Mouse (Mus musculus) CD8-positive naive resting alpha-beta T cell, adult 2 months (primary cell): ENCODE results near the gene Fars2.
"Not testable (repeated sequence)": the region's sequence is repeated elsewhere in the genome, so short reads cannot be mapped to it uniquely, and the experiment has no call there.

Experiments
- DNase-seq, 2 experiments: peaks; one replicate each; pipeline ENCODE4 v3.0.0; 2022; ENCODE audit warnings: low read depth in 2 of 2, low spot score in 2 of 2

The Fars2 gene

DNA sequence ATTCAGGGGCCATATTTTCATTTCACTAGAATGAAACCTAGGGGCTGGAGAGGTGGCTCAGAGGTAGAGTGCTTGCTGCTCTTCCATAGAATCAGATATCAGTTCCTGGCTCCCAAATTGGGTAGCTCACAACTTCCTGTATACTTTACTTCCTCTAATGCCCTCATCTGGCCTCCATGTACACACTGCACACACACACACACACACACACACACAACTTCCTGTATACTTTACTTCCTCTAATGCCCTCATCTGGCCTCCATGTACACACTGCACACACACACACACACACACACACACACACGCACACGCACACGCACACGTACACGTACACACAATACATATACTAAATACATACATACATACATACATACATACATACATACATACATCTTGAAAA, 248.5 kb downstream of the Fars2 start:
- not testable (repeated sequence) for DNase-seq

DNA sequence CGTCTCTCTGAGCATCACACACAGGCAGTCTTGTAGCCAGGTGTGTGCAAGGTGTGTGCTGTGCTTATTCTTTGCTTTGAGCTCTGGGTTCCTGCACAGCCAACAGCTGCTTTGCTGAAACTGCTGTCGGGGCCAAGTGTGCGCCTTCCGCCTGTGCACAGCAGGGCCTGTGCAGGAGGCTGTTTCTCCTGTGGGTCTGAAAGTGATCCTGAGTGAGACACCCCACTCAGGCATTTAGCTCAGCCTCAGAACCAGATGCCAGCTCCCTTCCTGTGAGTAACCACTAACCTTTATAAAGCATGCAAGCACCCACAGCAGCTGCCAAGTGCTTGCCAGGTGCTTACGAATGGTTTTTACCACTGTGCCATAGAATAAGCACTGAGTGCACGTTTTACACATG, 249.1 kb downstream of the Fars2 start:
- peak in 1 of 2 experiments; percentile 1 for DNase-seq

DNA sequence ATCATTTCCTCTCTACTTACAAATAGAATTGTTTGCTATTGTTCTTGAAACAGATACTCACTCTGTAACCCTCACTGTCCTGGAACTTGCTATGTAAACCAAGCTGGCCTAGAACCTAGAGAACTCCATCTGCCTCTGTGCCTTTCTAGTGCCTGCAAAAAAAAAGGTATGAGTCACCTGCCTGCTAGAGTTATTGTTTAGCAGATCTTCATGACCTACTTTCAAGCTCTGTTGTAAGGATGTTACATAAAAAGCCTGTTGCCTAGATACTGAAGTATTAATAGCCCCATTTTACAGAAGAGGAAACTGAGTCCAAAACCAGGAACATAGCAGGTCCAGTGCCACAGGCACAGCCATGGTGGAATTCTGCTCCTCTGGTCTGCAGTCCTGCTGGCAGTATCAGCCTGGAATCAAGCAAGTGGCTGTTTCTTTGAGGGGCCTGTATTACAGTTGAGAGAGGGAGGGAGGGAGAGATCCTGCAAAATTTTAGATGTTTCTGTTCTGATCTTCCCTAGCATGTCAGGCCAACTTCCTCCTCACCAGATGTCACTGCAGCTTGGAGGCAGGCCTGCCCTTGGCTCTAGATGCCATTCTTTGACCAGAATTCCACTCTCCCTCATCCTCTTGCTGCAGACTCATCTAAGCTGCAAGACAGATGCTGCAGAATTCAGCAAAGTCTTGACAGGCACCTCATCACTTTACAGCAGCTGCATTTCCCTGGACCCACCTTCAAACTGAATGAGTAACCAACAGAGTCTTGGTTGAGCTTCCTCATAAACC, 250.7 kb downstream of the Fars2 start:
- DNase-seq: no peak

DNA sequence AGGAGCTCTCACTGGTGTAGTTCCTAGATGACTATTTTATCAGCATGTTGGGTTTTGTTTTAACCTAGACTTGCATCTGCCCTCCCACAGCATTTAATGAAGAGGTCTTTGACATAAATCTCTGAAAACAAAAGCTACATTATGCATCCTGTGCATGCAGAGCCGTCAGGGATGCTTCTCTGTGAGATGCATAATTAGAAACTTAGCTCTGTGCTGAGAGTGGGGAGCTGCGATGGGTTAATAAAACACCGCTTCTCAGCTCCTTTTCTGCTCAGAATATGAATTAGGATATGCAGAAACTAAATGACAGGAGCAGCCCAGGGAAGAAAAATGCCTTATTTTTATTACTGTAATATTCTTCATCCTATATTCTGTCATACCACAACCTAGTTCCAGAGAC, 251.6 kb downstream of the Fars2 start:
- no peak for DNase-seq

DNA sequence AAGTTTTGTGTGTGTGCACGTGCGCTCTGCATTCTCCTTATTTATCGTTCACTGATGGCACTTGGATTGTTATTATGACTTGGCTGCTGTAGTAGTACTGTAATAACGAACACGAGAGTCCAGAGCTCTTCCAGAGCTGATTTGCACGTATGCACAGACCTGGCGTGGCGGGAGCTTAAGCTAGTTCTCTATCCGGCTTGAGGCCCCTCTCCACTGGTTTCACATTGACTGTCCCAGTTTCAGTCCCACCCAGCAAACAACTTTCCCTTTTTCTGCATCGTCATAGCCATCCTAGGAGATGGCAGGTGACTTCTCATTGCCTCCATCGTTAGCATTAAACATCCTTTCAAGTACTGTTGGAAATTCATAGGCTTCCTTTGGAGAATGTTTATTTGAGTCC, 252.2 kb downstream of the Fars2 start:
- DNase-seq: no peak

DNA sequence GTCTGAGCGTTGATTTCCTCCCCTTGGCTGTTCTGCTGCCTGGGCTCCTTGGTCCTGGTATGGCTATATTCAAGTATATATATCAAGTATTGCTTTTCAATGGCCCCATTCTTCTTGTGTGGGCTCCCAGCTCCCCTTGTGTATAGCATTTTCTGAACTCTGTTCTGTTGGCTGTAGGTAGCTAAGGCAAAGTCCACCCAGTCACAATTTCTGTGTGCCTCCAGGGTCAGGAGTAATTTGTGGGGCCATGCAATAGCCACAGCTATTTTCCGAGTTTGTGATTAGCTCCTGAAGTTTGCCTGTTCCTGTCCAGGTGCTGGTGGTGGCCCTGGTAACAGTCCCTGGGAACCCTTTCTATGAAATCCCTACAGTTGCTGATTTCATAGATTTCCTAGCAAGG, 266.0 kb downstream of the Fars2 start:
- no peak for DNase-seq

DNA sequence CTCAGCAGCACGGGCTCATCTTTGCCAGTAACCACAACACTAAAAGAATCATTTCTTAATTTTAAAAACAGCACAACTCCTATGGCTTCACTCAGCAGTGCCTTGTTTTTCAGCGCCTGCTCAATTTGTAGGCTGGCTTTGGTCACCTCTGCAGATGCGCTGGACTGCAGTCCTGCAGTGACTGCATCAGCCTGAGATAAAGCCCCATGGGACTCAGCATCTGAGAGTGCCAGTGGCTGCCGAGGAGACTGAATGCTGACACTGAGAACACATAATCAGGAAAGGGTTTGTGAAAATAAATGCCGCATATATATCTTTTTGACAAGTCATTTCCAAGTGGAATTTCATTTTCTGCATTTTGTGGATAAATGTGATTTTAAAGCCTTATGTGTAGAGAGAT, 268.9 kb downstream of the Fars2 start:
- no peak for DNase-seq

DNA sequence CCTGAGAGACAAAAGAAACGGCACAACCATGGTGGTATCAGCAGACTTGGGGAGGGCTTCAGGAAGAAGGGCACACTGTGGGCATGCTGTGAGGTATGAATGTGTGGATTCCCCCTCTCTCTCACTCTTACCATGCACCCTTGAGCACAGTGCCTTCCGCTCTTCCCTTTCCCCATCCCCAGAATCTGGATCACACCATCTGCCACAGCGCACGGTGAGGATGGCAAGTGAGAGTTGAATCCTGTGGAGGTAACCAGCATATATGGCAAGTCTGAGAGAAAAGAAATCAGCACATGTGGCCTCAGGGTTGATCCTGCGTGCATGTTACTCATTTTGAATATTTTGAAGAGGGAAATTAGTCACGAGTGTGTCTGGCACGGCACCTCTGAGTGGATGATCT, 274.7 kb downstream of the Fars2 start:
- no peak for DNase-seq

DNA sequence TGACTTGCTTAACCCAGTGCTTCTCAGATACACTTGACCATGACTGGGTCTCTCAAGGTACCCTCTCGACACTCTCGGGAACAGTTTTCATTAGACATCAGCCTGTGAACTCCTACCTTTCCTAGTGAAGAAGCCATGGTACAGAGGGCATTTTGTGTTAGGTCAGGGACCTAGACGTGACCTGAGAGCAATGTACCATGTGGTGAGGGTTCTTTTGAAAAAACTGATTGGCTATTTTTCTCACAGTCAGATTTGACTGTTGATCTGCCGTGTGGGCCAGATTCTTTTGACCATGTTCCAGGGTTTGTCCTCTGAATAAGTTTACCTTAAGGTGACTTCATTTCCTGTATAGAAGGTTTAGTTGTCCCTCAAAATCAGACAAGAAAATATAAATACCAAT, 275.5 kb downstream of the Fars2 start:
- DNase-seq: no peak

DNA sequence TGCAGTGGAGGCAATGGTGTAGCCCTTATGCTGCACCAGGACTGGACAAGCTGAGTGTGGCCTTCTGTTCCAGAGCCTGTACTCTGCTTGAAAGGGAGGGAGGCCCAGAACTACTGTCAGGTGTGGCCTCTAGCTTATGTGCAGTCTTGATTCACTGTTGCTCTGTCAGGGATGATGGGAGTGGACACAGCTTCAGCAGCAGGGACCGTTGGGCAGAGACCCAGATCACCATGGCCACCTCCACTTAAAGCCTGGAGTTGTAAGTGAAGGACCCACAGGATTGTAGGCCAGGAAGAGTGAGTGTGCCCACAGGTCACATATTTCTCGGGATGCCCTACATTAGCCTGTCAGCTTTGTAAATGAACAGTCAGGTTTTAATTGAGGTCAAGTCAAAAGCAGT, 283.8 kb downstream of the Fars2 start:
- no peak for DNase-seq

DNA sequence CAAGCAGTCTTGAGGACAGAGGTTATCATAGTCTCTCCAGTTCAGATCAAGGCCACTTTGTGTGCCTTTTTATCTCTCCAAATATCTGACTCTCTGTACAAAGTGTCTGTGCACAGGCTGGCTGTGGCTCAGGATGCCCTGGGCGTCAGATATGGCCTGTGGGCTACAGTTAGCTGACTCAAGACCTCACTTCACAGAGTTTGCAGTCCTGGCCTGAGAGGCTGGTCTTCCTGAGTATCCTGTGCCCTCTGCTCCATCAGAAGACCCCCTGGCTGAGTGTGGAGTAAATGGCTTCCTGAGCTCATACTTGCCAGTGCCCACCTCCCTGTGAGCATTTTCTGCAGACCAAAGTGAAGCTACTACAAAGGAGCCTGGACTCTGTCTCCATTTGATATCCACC, 296.1 kb downstream of the Fars2 start:
- DNase-seq: no peak

DNA sequence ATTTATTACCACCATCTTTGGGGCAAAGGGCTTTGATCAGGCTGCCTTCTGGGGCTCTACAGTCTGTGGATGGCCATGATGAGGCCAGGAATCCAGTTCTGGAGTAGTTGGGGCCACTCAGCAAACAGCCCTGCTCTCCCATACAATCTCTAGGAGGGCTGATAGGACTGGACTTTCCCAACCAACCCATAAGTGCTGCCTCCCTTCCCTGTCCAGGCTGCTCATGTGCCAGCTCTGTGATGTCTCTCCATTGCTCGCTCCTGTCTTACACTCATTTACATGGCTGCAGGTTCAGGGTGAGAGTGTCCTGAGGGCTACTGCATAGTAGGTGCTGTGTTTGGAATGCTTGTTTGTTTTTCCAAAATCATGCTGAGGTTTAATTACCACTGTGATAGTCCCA, 298.0 kb downstream of the Fars2 start:
- DNase-seq: no peak

DNA sequence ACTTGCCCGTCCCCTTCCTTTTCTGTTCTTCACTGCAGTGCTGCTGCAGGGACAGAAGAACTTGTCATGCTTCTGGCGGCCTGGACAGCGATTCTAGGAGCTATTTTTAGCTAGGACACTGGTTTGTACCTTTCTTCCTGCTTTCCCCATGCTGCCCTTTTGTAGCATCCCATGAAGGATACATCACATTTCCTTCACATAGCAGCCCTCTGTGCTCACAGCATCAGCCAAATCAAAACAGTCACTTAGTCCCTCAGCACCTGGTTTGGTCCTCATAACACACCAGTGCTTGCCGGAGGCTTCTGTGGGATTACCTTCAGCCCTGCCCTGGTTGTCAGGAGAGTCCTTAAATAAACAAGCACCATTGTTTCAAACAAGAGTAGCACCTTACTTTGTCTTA, 299.3 kb downstream of the Fars2 start:
- no peak for DNase-seq

DNA sequence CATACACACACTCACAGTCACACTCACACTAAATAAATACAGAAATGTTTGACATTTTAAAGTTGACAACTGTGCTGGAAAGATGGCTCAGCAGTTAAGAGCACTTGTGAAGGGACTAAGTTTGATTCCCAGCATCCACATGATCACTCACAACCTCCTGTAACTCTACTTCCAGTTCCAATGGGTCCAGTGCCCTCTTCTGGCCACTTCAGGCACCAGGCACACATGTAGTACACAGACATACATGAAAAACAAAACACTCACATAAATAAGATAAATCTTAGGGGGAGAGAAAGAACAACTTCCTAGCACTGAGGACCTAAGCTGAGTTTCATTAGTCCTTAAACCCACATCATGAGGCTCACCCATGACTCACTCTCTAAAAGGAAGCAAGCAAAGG, 302.1 kb downstream of the Fars2 start:
- DNase-seq: no peak

DNA sequence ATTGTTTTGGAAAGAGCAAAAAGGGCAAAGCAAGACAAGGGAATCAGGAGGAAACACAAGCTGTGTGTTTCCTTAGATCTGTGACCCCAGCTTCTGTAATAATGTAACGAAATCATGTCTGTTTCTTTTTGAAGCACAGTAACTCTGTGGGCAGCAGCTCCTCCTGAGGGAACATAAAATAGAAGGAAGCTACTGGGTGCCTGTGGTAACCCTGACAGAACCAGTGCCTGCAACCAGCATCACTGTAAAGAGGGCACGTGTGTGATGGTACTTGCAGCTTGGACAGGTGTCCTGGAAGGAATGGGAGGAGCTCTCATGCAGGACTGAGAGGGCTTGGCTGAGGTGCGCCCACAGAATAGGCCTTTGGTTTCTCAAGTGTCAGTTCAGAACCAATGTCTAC, 305.2 kb downstream of the Fars2 start:
- DNase-seq: no peak

DNA sequence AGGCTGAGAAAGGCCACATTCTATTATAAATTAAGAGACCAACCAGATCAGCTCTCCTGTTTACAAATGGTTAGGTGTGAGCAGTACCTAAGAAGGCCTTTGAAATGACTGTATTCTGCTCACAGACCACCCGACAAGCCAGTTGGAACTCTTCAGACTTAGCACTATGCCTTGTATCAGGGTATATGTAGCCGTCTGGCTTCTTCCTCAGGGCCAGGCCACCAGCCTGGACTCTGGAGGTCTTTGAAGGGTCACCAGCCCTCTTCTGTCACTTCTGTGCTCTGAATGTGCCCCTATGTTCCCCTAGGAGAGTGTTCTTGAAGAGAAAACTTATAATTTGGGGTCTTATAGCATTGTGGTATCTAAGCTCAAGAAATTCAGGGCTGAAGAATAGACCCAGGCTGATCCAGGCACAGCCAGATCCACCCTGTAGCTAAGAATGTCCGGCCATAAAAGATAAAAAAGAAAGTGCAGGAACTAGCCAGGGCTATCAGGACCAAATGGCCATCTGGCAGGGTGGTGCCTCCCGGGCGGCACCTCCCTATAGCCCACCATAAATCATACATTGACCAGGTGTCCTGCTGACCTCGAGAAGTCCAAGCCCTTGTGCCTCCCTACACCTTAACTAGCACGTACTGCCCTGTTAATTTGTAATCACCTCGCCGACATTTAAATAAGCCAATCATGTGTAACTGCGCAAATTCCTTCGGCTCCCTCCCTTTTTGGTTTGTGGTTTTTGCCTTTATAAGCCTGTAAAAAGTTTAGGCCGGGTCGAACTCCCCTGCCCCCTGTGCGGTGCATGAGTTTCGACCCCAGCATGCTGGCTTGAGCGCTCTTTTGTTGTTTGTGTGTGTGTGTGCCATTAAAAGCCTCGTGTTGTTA, 308.9 kb downstream of the Fars2 start:
- DNase-seq: not testable (repeated sequence)

DNA sequence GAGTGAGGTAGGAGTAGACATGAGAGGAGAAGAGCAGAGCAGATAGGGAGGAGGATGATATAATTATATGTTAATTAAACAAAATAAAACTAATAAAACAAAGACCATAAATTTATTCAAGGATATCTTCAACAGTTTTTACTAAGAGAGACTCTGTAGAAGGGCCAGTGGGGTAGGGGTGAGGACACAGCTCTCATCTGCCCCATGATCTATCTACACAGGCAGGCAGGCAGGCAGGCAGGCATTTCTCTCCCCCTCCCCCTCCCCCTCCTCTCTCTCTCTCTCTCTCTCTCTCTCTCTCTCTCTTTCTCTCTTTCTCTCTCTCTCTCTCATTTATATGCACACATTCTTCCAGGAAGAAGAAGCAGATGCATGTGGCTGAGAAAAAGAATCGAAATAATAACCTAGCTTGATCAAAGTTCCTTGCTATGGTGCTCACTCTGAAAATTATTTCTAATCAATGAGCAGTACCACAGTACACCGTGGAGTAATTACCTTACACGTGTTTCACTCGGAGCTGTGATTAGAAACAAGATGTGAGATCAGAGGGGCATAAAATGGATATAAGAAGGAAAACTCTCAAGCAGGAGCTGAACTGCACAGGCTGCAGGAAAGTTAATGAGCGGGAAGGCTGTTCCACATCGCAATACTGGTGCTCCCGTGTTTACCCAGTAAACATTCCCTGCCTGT, 312.4 kb downstream of the Fars2 start:
- DNase-seq: no peak

DNA sequence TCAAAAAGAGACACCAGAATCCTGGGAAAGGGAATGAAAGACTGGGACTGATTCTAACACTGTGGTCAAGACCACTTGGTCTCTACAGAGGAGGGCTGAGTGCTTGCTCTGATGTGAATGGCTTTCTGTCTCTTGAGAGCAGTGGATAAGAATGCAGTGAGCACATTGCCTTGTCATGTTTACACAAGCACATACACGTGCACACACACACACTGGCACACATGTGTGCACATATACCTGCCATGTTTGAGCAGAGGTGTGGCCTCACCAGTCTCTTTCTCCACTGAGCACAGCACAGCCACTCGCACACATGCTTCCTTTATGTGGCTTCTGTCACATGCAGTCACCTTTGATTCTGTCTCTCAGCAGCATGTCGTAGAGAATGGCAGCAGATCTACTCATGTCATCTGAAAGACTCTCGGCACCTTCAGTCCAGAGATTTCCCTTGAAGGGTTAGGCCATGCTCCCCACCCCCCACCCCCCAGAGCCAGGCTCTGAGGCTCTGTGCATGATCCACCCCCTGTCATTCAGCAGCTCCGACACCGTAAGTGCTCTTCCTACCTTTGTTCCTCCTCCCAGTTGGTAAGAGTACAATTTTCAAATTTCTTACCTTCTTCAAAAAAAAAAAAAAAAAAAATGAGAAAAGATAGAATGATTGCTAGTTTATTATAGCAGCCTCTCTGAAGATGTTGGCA, 313.4 kb downstream of the Fars2 start:
- DNase-seq: no peak

DNA sequence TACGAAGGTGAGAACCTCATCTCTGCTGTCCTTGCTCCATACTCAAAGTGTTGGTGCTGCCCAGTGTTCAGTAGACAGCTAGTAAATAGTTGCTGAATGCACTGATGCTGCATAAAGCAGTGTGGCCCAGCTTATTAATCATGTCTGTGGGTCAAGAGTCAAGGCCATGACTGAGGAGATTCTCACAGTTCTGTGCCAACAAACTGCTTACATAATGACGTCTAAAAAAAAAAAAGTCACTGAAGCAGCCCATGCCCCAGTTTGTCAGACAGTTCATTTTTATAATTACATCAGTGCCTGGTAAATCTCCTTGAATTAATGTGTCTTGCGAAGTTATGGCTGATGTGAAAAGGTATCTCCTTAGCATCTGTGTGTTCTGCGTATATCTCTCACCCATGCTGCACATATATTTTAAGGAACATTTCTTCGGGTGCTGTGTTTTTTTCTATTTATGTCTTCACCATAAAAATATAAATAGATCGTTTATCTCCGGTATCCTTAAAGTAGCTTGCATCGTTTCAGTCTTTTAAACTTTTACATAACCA, 314.8 kb downstream of the Fars2 start:
- DNase-seq: no peak

DNA sequence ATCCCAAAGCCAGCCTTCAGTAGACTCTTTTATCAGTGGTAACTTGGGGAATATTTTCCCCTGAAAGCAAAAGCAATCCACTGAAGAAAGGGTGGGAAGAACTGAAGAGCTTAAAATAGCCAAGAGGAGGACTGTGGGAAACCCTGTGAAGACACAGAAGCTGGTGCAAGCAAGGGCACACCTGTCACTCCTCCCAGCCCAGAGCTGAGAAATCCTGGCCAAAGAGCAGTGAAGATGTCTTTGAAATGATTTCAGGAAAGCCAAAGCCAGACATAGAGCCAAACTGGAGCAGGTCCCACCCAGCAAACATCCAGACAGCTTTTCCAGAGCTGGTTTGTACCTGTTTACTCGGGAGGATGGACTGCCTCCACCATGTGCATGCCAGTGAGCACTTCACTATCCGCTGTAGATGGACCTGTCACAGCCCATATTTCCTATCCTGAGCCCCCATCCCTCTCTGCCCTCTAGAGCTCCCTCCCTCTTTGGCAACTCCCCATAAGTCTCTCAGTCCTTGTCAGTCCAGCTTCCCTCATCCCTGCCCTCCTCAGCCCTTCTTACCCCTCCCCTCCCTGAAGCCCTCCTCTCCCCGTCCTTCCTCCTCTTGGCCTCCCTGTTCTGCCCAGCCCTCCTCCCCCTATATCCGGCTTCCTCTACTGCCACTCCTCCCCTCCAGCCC, 327.7 kb downstream of the Fars2 start:
- DNase-seq: no peak
